Mouse (Mus musculus) midbrain, embryonic 14.5 days (tissue): ENCODE results near the gene Rgs17. TPM values are rescaled to one million over a fixed set of nuclear protein-coding genes. Genes with fewer than 3 reads are reported as not detected.
A peak's percentile ranks its signal among the peaks of the same experiment; 100 is the strongest.
"Not testable (repeated sequence)": the region's sequence is repeated elsewhere in the genome, so short reads cannot be mapped to it uniquely, and the experiment has no call there.

ENCODE experiments used
- ATAC-seq: fragments of 200-750 bp; cut with Nextera tagmentation; 2 replicates; pipeline ENCODE4 v1.8.0; 2017; ENCODE audit warnings: moderate number of reproducible peaks, moderate library complexity; ENCODE audit not compliant: low FRiP score, low TSS enrichment
- DNase-seq: peaks from one replicate; pipeline ENCODE4 v3.0.0-alpha.2; 2015
- H3K27ac ChIP-seq: fragments of 300-500 bp; sonication (generic); replicated peaks from 2 replicates; pipeline ENCODE4 v1.5.1; 2014; ENCODE audit warnings: mild to moderate bottlenecking, low read depth, low read length, moderate library complexity
- H3K27me3 ChIP-seq: fragments of 300-500 bp; sonication (generic); 2 replicates; pipeline ENCODE4 v1.6.1; 2014; ENCODE audit warnings: low read length, control low read depth, mixed read lengths; ENCODE audit not compliant: control insufficient read depth, insufficient read depth
- H3K36me3 ChIP-seq: fragments of 300-500 bp; sonication (generic); 2 replicates; pipeline ENCODE4 v1.6.1; 2014; ENCODE audit warnings: low read length, control low read depth; ENCODE audit not compliant: control insufficient read depth, insufficient read depth
- H3K4me1 ChIP-seq: fragments of 300-500 bp; sonication (generic); 2 replicates; pipeline ENCODE4 v1.6.1; 2014; ENCODE audit warnings: mild to moderate bottlenecking, antibody characterized with exemption, low read length, control low read depth; ENCODE audit not compliant: control insufficient read depth, insufficient read depth
- H3K4me2 ChIP-seq: fragments of 300-500 bp; sonication (generic); 2 replicates; pipeline ENCODE4 v1.6.1; 2014; ENCODE audit warnings: mild to moderate bottlenecking, low read length, moderate library complexity
- H3K4me3 ChIP-seq: fragments of 300-500 bp; sonication (generic); replicated peaks from 2 replicates; pipeline ENCODE4 v1.5.1; 2014; ENCODE audit warnings: low read depth, low read length
- H3K9ac ChIP-seq: fragments of 300-500 bp; sonication (generic); replicated peaks from 2 replicates; pipeline ENCODE4 v1.6.1; 2014; ENCODE audit warnings: mild to moderate bottlenecking, low read length, moderate library complexity
- H3K9me3 ChIP-seq: fragments of 300-500 bp; sonication (generic); 2 replicates; pipeline ENCODE4 v1.6.1; 2016; ENCODE audit warnings: low read length, control low read depth, mixed read lengths; ENCODE audit not compliant: control insufficient read depth
- WGBS: fragments of 180-500 bp; shearing (Covaris S2); extraction: QIAGEN DNeasy Blood & Tissue Kit; methylation state at CpG from one replicate; pipeline ENCODE4 v1.1.7; 2014; 5-methylcytosine and 5-hydroxymethylcytosine counted together
- polyA plus RNA-seq: library from polyadenylated mRNA; unstranded; fragments of >200 nt; fragmentation: Nextera tagmentation; extraction: Ambion mirVana; gene quantifications from 2 replicates; pipeline ENCODE4 v1.2.1, GENCODE M21; 2014

Rgs17 gene
- polyA plus RNA-seq = 22.1 and 30.9 TPM in 2 replicates

DNA sequence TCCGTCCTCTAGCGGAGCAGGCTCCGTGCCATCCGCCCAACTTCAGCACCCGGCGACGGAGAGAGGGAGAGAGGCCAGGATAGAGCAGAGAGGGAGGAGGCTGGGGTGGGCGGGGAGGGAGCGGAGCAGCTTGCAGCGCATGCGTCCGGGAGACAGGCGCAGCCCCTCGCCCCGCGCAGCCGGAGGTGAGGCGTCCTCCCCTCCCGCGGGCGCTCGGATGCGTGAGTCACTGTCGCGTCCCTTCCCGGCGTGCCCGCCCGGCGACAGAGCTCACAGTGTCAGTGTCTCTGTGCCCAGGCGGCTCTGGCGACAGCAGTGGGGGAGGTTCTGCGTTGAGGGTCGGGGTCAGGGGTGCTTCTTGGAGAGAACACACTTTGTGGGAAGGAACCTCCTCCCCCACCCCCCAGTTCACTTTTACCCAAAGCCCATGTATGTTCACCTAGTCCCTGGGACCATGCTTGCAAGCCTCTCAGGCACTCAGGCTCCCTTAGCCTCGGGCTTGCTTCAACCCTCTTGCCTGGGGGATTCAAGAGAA is at the start of gene Rgs17:
Rgs17 (minus strand) TSS at position 107 of the 535 bp plus-strand sequence.
- peak within 1 kb of the TSS; percentile 75 for H3K4me2 ChIP-seq
- WGBS = under 1% methylated on average over 26 of the region's 35 CpGs
- peak; percentile 91 for DNase-seq
- H3K36me3 ChIP-seq = no peaks in the 10 kb centered on the region
- H3K4me3 ChIP-seq = peak within 1 kb of the TSS; percentile 85
- ATAC-seq = peak; percentile 91
- peak within 1 kb of the TSS; percentile 81 for H3K27ac ChIP-seq
- H3K4me1 ChIP-seq = peaks cover 3% of the 10 kb centered on the region; the same call in 1 of the 2 replicates
- no peaks in the 10 kb centered on the region for H3K27me3 ChIP-seq
- no peaks in the 10 kb centered on the region for H3K9me3 ChIP-seq
- H3K9ac ChIP-seq = peak within 1 kb of the TSS; percentile 93

GRCm38 (mm10) chr10:5967655-5968054 is 45.5 kb upstream of the Rgs17 start:
- Histone ChIP-seq H3K36me3 (no peaks in the 10 kb centered on the region), H3K27ac (no peak overlapping the region), H3K4me1 (no peaks in the 10 kb centered on the region), H3K27me3 (no peaks in the 10 kb centered on the region), H3K4me2 (no peak overlapping the region), H3K9me3 (no peaks in the 10 kb centered on the region), H3K9ac (no peak overlapping the region), H3K4me3 (no peak overlapping the region)
- ATAC-seq (no peak), DNase-seq (no peak)
- 80% methylated on average over 2 of the region's 2 CpGs for WGBS

GRCm38 (mm10) chr10:5953787-5954186 is 31.6 kb upstream of the Rgs17 start:
- DNase-seq = peak; percentile 11
- H3K9me3 ChIP-seq, H3K36me3 ChIP-seq, H3K4me1 ChIP-seq, H3K27ac ChIP-seq, H3K4me2 ChIP-seq, ATAC-seq, H3K4me3 ChIP-seq, H3K9ac ChIP-seq, H3K27me3 ChIP-seq: not testable (repeated sequence)

GRCm38 (mm10) chr10:5924261-5924660 is 2.1 kb upstream of the Rgs17 start:
- Histone ChIP-seq H3K4me3 (no peak overlapping the region), H3K9me3 (no peaks in the 10 kb centered on the region), H3K9ac (no peak overlapping the region), H3K27ac (no peak overlapping the region), H3K4me2 (no peak overlapping the region), H3K27me3 (no peaks in the 10 kb centered on the region), H3K36me3 (no peaks in the 10 kb centered on the region), H3K4me1 (peaks cover 3% of the 10 kb centered on the region; the same call in 1 of the 2 replicates)
- no peak for ATAC-seq
- DNase-seq = no peak
- 95% methylated on average over 5 of the region's 5 CpGs for WGBS

DNA sequence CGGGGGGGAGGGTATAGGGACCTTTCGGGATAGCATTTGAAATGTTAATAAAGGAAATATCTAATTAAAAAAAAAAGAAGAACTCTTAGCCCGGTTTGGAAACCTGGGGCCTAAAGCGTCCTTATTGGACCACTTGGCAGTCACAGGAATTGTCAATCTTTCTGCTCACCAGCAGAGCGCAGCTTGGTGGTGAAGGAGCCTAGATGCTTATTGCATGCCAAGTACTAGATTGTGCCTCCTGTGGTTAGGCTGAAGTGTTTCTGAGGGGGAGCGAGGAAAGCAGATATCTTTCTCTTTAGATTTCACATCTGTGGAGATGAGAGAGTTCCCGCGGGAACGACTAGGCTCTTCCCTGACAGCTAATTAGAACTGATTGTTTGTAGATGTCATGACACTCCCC is 896 bp upstream of the Rgs17 start:
- no peaks in the 10 kb centered on the region for H3K9me3 ChIP-seq
- H3K9ac ChIP-seq = no peak overlapping the region
- H3K27ac ChIP-seq = no peak overlapping the region
- no peak overlapping the region for H3K4me2 ChIP-seq
- peaks cover 3% of the 10 kb centered on the region; the same call in 1 of the 2 replicates for H3K4me1 ChIP-seq
- H3K4me3 ChIP-seq = no peak overlapping the region
- H3K27me3 ChIP-seq = no peaks in the 10 kb centered on the region
- H3K36me3 ChIP-seq = no peaks in the 10 kb centered on the region
- 17% methylated on average over 9 of the region's 9 CpGs for WGBS
- DNase-seq = peak; percentile 73
- no peak for ATAC-seq

DNA sequence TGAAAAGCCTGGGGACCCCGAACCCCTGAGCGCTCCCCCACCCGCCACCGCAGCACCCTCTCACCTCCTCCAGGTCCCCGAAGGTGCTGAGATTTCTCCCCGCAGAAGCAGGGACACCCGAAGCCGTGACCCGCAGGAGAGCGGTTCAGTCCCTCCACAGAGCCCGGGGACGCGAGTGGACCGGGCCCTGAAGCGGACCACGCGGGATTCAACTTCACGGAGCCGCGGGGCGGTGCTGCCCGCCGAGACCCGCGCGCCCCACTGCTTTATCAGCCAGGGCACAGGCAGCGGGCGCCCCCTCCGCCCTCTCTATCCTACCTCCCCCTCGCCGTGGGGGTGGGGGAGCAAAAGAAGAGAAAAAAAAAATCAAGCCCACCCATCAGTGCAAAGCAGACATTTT is 429 bp downstream of the Rgs17 start:
- WGBS = under 1% methylated on average over 31 of the region's 31 CpGs
- Histone ChIP-seq H3K36me3 (0 out of 2 replicates have a peak, but pooled peaks cover under 1% of the 10 kb centered on the region), H3K4me2 (peak overlapping the region; percentile 75), H3K4me3 (peak overlapping the region; percentile 85), H3K9me3 (no peaks in the 10 kb centered on the region), H3K9ac (peak overlapping the region; percentile 93), H3K27ac (peak overlapping the region; percentile 81), H3K27me3 (no peaks in the 10 kb centered on the region), H3K4me1 (peaks cover 3% of the 10 kb centered on the region; the same call in 1 of the 2 replicates)
- DNase-seq = peak; percentile 66
- ATAC-seq = peak; percentile 58

DNA sequence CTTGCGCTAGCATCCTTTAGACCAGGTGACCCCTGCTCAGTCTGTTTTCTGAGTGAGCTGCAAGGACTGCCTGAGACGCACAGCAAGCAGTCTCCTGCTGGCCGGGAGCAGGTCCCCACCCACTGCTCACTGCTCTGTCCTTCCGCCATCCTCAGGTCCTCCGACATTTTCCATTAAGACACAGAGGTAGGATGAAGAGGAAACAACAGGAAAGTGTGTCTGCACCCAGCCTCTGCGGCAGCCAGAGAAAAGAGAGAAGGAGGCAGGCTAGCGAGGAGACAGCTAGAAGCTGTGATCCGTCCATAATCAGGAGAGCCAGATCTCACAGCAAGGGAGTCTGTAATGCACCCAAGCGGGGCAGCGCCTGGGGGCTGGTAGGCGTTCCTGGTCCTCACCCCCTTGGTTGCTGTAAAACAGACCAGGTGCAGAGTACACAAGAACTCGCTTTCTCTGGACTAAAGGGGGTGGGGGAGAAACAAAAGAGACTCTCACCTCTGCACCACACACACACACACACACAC is 1.1 kb downstream of the Rgs17 start:
- peak overlapping the region; percentile 81 for H3K27ac ChIP-seq
- under 1% methylated on average over 12 of the region's 12 CpGs for WGBS
- H3K27me3 ChIP-seq = no peaks in the 10 kb centered on the region
- peak; percentile 65 for DNase-seq
- H3K9me3 ChIP-seq = no peaks in the 10 kb centered on the region
- ATAC-seq = peak; percentile 16; the same call in 1 of the 2 replicates
- H3K9ac ChIP-seq = peak overlapping the region; percentile 93
- H3K4me1 ChIP-seq = peaks cover 3% of the 10 kb centered on the region; the same call in 1 of the 2 replicates
- peak overlapping the region; percentile 75 for H3K4me2 ChIP-seq
- H3K36me3 ChIP-seq = 0 out of 2 replicates have a peak, but pooled peaks cover 2% of the 10 kb centered on the region
- H3K4me3 ChIP-seq = peak overlapping the region; percentile 85

GRCm38 (mm10) chr10:5904399-5904798 is 17.8 kb downstream of the Rgs17 start:
- DNase-seq = peak; percentile 14
- ATAC-seq = no peak
- Histone ChIP-seq H3K4me3 (no peak overlapping the region), H3K4me1 (no peaks in the 10 kb centered on the region), H3K4me2 (no peak overlapping the region), H3K9ac (no peak overlapping the region), H3K27ac (no peak overlapping the region), H3K36me3 (no peaks in the 10 kb centered on the region), H3K9me3 (no peaks in the 10 kb centered on the region), H3K27me3 (no peaks in the 10 kb centered on the region)
- 96% methylated on average over 2 of the region's 2 CpGs for WGBS

GRCm38 (mm10) chr10:5901777-5902176 is 20.4 kb downstream of the Rgs17 start:
- no peaks in the 10 kb centered on the region for H3K9me3 ChIP-seq
- H3K36me3 ChIP-seq = no peaks in the 10 kb centered on the region
- WGBS = 85% methylated on average over 4 of the region's 4 CpGs
- no peak overlapping the region for H3K9ac ChIP-seq
- H3K27me3 ChIP-seq = no peaks in the 10 kb centered on the region
- no peaks in the 10 kb centered on the region for H3K4me1 ChIP-seq
- no peak overlapping the region for H3K27ac ChIP-seq
- ATAC-seq (no peak), DNase-seq (no peak)
- H3K4me2 ChIP-seq = no peak overlapping the region
- no peak overlapping the region for H3K4me3 ChIP-seq
